Mouse (Mus musculus) cerebellum, adult 2 months (tissue): ENCODE measurements at regions not wholly inside any gene's neighbourhood (a gene's known extent, or its start where the extent isn't known, plus 50 kb on each side); places are given as distances from the start of the nearest gene placed in this dataset.
A peak's percentile ranks its signal among the peaks of the same experiment; 100 is the strongest.

ENCODE experiments used
- DNase-seq, 2 experiments: peaks; one replicate each; pipeline ENCODE4 v3.0.0; 2021
- H3K27ac ChIP-seq: fragments of 200-500 bp; 2 replicates; pipeline ENCODE4 v1.5.1; 2012; ENCODE audit warnings: low read length, control low read depth, inconsistent platforms; ENCODE audit not compliant: insufficient read depth
- H3K27me3 ChIP-seq: fragments of 200-500 bp; 2 replicates; pipeline ENCODE4 v1.6.1; 2012; ENCODE audit warnings: inconsistent platforms, mild to moderate bottlenecking, low read length, moderate library complexity; ENCODE audit not compliant: control insufficient read depth, insufficient read depth
- H3K4me1 ChIP-seq: fragments of 200-500 bp; 2 replicates; pipeline ENCODE4 v1.6.1; 2011; ENCODE audit warnings: low read length; ENCODE audit not compliant: control insufficient read depth, insufficient read depth
- H3K4me3 ChIP-seq: fragments of 200-500 bp; replicated peaks from 2 replicates; pipeline ENCODE3; 2011; ENCODE audit warnings: mild to moderate bottlenecking, low read depth, low read length, control low read depth; ENCODE audit not compliant: insufficient read depth
- CTCF ChIP-seq: fragments of 200-500 bp; IDR thresholded peaks from 2 replicates; pipeline ENCODE4 v1.5.1; 2011; ENCODE audit warnings: low read depth, mild to moderate bottlenecking, control low read depth, low read length, moderate library complexity, borderline replicate concordance; ENCODE audit not compliant: insufficient read depth
- POLR2A ChIP-seq: fragments of 200-500 bp; IDR thresholded peaks from 2 replicates; pipeline ENCODE4 v1.6.1; 2011; ENCODE audit warnings: low read length, control low read depth, borderline replicate concordance; ENCODE audit not compliant: insufficient read depth
- WGBS: fragments of 180-500 bp; shearing (Covaris S2); methylation state at CpG from one replicate; pipeline ENCODE4 v1.1.7; 2018; 5-methylcytosine and 5-hydroxymethylcytosine counted together

DNA sequence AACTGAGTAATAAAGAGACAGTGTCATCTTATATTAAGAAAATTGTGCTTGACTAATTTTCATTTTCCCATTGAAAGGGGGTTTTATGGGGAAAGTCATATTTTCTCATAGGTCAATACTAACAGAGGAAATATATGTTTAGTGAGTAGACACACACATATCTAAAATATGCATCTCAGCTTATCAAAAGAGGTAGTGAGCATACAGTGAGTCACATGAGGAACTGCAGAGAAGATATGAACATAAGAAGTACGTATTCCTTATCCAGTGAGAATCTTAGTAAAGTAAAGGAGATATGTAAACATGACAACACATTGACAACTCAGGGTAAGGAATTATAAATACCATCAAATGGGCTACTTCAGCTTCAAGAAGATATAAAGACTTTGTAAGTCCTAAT, 900.3 kb downstream of the Tbl1xr1 start:
- H3K4me1 ChIP-seq: no peaks in the 10 kb centered on the region
- no peaks in the 10 kb centered on the region for H3K27me3 ChIP-seq
- WGBS: 95% methylated on average over 1 of the region's 1 CpGs
- DNase-seq: no peak
- TF ChIP-seq POLR2A (no peak), CTCF (no peak)
- no peak overlapping the region for H3K27ac ChIP-seq
- no peak overlapping the region for H3K4me3 ChIP-seq

DNA sequence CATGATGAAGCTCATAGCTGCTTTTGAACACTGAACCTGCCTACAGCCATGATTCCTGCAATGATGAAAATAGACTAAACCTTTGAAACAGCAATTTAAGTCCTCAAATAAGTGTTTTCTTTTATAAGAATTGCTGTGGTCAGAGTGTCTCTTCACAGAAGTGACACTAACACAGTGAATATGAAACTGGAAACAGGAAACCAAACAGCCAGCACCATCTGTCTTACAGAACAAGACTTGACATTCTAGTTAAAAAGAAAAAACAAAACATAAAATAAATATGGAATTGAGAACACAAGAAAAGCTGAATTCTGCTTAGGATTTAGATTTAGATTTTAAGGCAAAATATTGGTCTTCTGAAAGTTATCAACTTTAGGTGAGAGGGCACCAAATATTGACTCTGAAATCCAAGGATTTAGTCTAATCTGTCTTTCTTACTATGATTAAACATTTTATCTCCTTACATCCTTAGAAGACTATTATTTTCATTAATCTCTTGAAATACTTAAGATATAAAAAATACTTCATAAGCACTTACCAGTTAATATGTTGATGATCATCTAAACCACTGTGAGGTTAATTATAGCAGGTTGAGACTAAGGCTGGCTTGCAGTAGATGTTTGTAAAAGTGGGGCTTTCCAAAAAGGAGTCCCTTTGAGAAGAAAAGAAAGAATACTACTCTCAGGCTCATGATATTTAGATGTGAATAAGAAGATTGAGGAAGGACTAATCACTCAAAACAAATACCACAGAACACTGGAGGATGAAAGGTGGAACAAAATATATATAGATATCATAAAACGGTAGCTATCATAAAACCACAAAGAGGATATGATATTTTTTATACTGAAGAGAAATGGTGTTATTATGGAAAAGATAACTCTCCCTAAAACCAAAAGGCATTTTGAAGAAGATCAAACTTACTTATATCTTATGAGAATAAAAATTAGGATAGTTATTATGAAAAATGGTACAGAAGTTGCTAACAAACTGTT, 903.7 kb downstream of the Tbl1xr1 start:
- no peaks in the 10 kb centered on the region for H3K27me3 ChIP-seq
- no peak overlapping the region for H3K27ac ChIP-seq
- no peaks in the 10 kb centered on the region for H3K4me1 ChIP-seq
- TF ChIP-seq POLR2A: no peak
- no peak for TF ChIP-seq CTCF
- WGBS: 98% methylated on average over 1 of the region's 1 CpGs
- H3K4me3 ChIP-seq: no peak overlapping the region
- no peak for DNase-seq

DNA sequence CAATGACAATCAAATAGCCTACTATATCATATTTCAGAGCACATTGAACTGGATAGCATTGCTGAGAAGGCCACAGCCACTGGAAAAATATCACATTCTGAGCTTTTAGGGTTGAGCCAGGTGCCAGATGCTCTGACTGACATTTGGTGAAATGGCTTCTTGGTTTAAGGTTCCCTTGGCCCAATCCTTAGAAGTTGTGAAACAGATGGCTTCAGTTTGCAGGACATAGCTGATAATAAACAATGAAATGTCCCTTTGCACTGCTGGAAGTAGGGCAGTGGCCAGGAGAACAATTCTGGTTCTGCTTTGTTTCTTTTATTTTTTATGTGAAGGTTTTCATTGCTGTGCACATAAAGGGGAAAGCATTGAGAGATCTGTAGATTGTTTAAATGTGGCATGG, 906.0 kb downstream of the Tbl1xr1 start:
- DNase-seq: peak; percentile 12 to 40
- H3K4me3 ChIP-seq: no peak overlapping the region
- H3K27ac ChIP-seq: no peak overlapping the region
- TF ChIP-seq POLR2A (no peak), CTCF (no peak)
- H3K27me3 ChIP-seq: no peaks in the 10 kb centered on the region
- no peaks in the 10 kb centered on the region for H3K4me1 ChIP-seq

DNA sequence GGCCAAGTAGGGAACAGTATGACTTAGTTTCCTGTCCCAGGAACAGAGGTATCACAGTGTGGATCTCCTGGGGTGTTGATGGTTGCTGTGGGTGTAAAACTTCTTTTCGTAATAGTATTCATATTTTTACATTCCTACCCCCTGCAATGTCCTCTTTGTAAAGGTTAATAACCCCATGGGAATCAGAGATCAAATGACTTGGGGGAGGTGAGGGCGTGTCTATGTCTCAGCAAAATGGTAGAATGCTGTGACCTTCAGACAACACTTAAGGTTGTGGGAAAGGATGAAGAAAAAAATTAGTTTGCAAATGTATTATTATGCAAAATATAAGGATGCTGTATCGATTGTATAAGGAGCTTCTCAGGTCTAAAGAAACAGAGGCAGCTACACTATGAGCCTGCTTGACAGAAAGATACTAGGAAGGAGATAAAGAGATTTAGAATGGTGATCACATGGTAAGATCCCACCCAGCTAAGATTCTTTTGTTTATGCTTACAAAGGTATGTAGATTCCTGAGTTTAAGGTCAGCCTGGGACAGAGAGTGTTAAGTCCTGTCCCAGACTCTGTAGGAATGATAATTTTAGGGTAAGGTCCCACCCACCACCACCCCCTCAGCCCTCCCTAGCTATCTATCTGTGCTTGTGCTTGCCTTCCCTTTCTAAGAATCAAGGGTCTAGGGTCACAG, 913.8 kb downstream of the Tbl1xr1 start:
- Histone ChIP-seq H3K4me1 (no peaks in the 10 kb centered on the region), H3K27me3 (no peaks in the 10 kb centered on the region), H3K4me3 (no peak overlapping the region), H3K27ac (no peak overlapping the region)
- WGBS: 74% methylated on average over 3 of the region's 3 CpGs
- TF ChIP-seq CTCF (no peak), POLR2A (no peak)
- no peak for DNase-seq

DNA sequence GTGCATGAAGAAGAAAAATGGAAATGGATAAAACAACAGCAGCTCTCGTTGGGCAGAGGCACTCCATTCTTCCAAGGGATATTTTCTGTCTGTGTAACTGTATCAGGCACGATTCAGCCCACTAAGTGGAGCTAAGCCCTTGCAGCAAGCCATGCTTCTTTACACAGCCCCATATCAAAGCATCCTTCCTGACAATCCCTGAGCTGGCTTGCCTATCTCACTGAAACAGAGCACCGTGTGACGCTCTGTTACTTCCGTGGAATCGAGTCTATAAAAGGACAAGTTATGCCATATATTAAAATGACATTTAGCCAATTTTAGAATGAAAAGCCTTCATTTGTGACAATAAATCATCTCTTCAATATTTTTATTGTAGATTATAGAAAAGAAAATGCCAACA, 918.8 kb downstream of the Tbl1xr1 start:
- Histone ChIP-seq H3K4me1 (no peaks in the 10 kb centered on the region), H3K27me3 (no peaks in the 10 kb centered on the region), H3K4me3 (no peak overlapping the region), H3K27ac (no peak overlapping the region)
- WGBS: 89% methylated on average over 6 of the region's 6 CpGs
- no peak for DNase-seq
- no peak for TF ChIP-seq POLR2A
- TF ChIP-seq CTCF: no peak

DNA sequence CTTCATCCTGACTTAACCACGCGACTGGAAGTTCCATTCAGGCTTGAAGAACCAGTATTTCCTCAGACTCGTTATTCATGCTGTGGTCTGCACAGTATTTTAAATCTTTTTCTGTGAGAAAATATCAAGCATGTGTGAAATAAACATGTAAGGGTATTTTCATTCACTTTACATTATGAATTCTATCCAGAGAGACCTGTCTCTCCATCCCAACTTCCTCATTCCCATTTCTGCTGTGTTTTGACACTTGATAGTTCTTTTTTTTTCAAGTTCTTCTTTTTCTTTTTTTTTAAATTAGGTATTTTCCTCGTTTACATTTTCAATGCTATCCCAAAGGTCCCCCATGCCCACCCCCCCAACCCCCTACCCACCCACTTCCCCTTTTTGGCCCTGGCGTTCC, 919.4 kb downstream of the Tbl1xr1 start:
- DNase-seq: no peak
- Histone ChIP-seq H3K4me1 (no peaks in the 10 kb centered on the region), H3K4me3 (no peak overlapping the region), H3K27me3 (no peaks in the 10 kb centered on the region), H3K27ac (no peak overlapping the region)
- TF ChIP-seq CTCF: no peak
- no peak for TF ChIP-seq POLR2A
- 81% methylated on average over 5 of the region's 5 CpGs for WGBS

DNA sequence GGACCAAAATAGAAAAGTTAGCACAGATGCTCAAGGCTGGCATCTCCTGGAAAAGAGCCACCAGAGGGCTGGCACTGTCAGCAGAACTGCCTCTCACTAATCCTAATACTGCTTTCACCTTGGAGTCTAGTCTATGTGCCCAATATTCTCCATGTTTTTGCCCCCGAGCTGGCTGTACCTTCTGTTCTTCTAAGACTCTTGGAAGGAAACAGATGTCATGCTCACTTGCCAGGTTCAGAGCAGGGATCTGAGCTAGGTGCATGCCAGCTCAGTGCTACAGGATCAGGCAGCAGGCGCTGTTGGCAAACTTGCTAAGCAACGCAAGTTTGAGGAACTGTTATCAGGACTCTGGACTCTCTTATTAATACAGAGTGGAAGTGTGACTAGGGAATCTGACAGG, 924.6 kb downstream of the Tbl1xr1 start:
- 8% methylated on average over 3 of the region's 3 CpGs for WGBS
- Histone ChIP-seq H3K4me3 (no peak overlapping the region), H3K27ac (no peak overlapping the region), H3K27me3 (no peaks in the 10 kb centered on the region), H3K4me1 (no peaks in the 10 kb centered on the region)
- TF ChIP-seq CTCF: no peak
- no peak for TF ChIP-seq POLR2A
- DNase-seq: peak; percentile 46 to 71
